Mouse (Mus musculus) myocyte (in vitro differentiated cells): Measurements from ENCODE around the gene Nhlh2.

Experiments
- CEBPB ChIP-seq: IDR thresholded peaks from 2 replicates; pipeline ENCODE4 v1.6.1; 2011; ENCODE audit warnings: mild to moderate bottlenecking, moderate library complexity; ENCODE audit not compliant: poor library complexity, insufficient read depth, severe bottlenecking
- E2F4 ChIP-seq: IDR thresholded peaks from one replicate; pipeline ENCODE4 v1.6.1; 2011; ENCODE audit warnings: mild to moderate bottlenecking, control low read depth, moderate library complexity; ENCODE audit not compliant: insufficient read depth
- MAX ChIP-seq: IDR thresholded peaks from one replicate; pipeline ENCODE4 v1.6.1; 2011; ENCODE audit warnings: low read depth, mild to moderate bottlenecking, control low read depth
- MYOD1 ChIP-seq, 3 experiments: IDR thresholded peaks; one replicate each; pipeline ENCODE4 v1.6.1; 2011; ENCODE audit warnings: control low read depth in 2 of 3, low read depth in 2 of 3, mild to moderate bottlenecking in 2 of 3, moderate library complexity in 1 of 3; ENCODE audit not compliant: insufficient read length in 2 of 3, control insufficient read depth in 1 of 3
- MYOG ChIP-seq, 3 experiments: IDR thresholded peaks; one replicate each; pipeline ENCODE4 v1.6.1; 2011; ENCODE audit warnings: control low read depth in 2 of 3, low read depth in 2 of 3, mild to moderate bottlenecking in 2 of 3; ENCODE audit not compliant: insufficient read length in 2 of 3, control insufficient read depth in 1 of 3, insufficient read depth in 1 of 3
- POLR2A ChIP-seq: IDR thresholded peaks from one replicate; pipeline ENCODE4 v1.6.1; 2011; ENCODE audit warnings: low read depth, mild to moderate bottlenecking, control low read depth, moderate library complexity; ENCODE audit not compliant: insufficient read length
- POLR2AphosphoS2 ChIP-seq: IDR thresholded peaks from one replicate; pipeline ENCODE4 v1.6.1; 2011; ENCODE audit warnings: low read depth, control low read depth; ENCODE audit not compliant: insufficient read length
- REST ChIP-seq: IDR thresholded peaks from one replicate; pipeline ENCODE4 v1.6.1; 2011; ENCODE audit warnings: mild to moderate bottlenecking, control low read depth, moderate library complexity; ENCODE audit not compliant: insufficient read depth, insufficient read length
- SRF ChIP-seq: IDR thresholded peaks from one replicate; pipeline ENCODE4 v1.6.1; 2011; ENCODE audit warnings: low read depth; ENCODE audit not compliant: control insufficient read depth, insufficient read length
- TCF12 ChIP-seq: IDR thresholded peaks from one replicate; pipeline ENCODE4 v1.6.1; 2011; ENCODE audit warnings: mild to moderate bottlenecking, control low read depth; ENCODE audit not compliant: poor library complexity, insufficient read depth, severe bottlenecking
- TCF3 ChIP-seq: IDR thresholded peaks from one replicate; pipeline ENCODE4 v1.6.1; 2011; ENCODE audit warnings: low read depth, control low read depth; ENCODE audit not compliant: insufficient read length
- USF1 ChIP-seq: IDR thresholded peaks from one replicate; pipeline ENCODE4 v1.6.1; 2011; ENCODE audit warnings: low read depth, mild to moderate bottlenecking, control low read depth, moderate library complexity

GRCm38 (mm10) chr3:102047532-102047931 lies 37.7 kb downstream of the Nhlh2 start:
- TF ChIP-seq POLR2A (no peak), USF1 (no peak), MAX (no peak), TCF12 (no peak), SRF (no peak), E2F4 (no peak), POLR2AphosphoS2 (no peak), MYOD1 (IDR thresholded peaks at IDR 0.05; ENCODE audit: control insufficient read depth in 1 of 3, insufficient read length in 2 of 3, low read depth in 2 of 3) (no peak), REST (no peak), MYOG (IDR thresholded peaks at IDR 0.05; ENCODE audit: control insufficient read depth in 1 of 3, insufficient read depth in 1 of 3, insufficient read length in 2 of 3, low read depth in 2 of 3) (no peak), CEBPB (no peak), TCF3 (no peak)
